Mouse (Mus musculus) ES-Bruce4 (cell line): ENCODE data around the gene Myo15b.
A peak's percentile ranks its signal among the peaks of the same experiment; 100 is the strongest.

Experiments used
- CTCF ChIP-seq: IDR thresholded peaks from one replicate; pipeline ENCODE4 v1.8.1; 2011; ENCODE audit warnings: low read depth, low read length
- EP300 ChIP-seq: IDR thresholded peaks from 2 replicates; pipeline ENCODE4 v1.6.1; 2011; ENCODE audit warnings: low read depth, low read length; ENCODE audit not compliant: insufficient read depth
- POLR2A ChIP-seq: IDR thresholded peaks from one replicate; pipeline ENCODE4 v1.8.1; 2011; ENCODE audit warnings: low read length; ENCODE audit not compliant: insufficient read depth

- TF ChIP-seq POLR2A: no peak
- TF ChIP-seq EP300: 0 out of 2 replicates have a peak, but pooled peaks have one; percentile 34
- no peak for TF ChIP-seq CTCF
Measured at GRCm38 (mm10) chr11:115836656-115837395, 21.4 kb upstream of the Myo15b start.
